8 mouse cellular contexts compared by ENCODE assay signal in genomic region chr1:23705489-23705888, GRCm38 (mm10). TPM values are rescaled to one million over a fixed set of nuclear protein-coding genes. Genes with fewer than 3 reads are reported as not detected.
DNase-seq lines count a peak whose midpoint lies in the region; ATAC-seq and TF ChIP-seq lines count a peak whose summit lies in the region.

No protein-coding gene starts in this region.

- H3K27me3 ChIP-seq in kidney, postnatal 0 days (ENCODE audit: insufficient read depth, low read length) = no peaks in the 10 kb centered on the region

- peak; percentile 9 for DNase-seq in urinary bladder, postnatal 25 days (ENCODE audit: low spot score)
- DNase-seq in urinary bladder, postnatal 10 days (ENCODE audit: low spot score) = no peak
- DNase-seq in cerebellum, adult 18-20 months = peak; percentile 74 to 76
- DNase-seq in forelimb bud, embryonic 11.5 days (ENCODE audit: low read depth, low spot score) = peak; percentile 54
- peak; percentile 71 for DNase-seq in kidney, postnatal 0 days (ENCODE audit: low spot score)
- DNase-seq in lung, adult 18-20 months = peak; percentile 11
- peak; percentile 25 for DNase-seq in retina, adult 2 months (ENCODE audit: low read depth, low spot score)
- no peak for DNase-seq in thymus, postnatal 36 days

- TF ChIP-seq CTCF in kidney, postnatal 0 days (IDR thresholded peaks at IDR 0.05; ENCODE audit: low read depth) = peak; percentile 81

- H3K4me1 ChIP-seq in kidney, postnatal 0 days (replicated peaks; ENCODE audit: insufficient read depth, low read length) = no peaks in the 10 kb centered on the region

- H3K27ac ChIP-seq in kidney, postnatal 0 days = no peak overlapping the region

- no peaks in the 10 kb centered on the region for H3K9me3 ChIP-seq in kidney, postnatal 0 days (replicated peaks; ENCODE audit: low read length)

- H3K4me2 ChIP-seq in kidney, postnatal 0 days (ENCODE audit: low read length) = no peak overlapping the region

- H3K9ac ChIP-seq in kidney, postnatal 0 days (ENCODE audit: low read depth, low read length) = no peak overlapping the region

- 28% methylated on average over 6 of the region's 6 CpGs for WGBS in kidney, postnatal 0 days

- H3K36me3 ChIP-seq in kidney, postnatal 0 days (ENCODE audit: insufficient read depth, low read length) = no peaks in the 10 kb centered on the region

- H3K4me3 ChIP-seq in kidney, postnatal 0 days (replicated peaks; ENCODE audit: low read depth, low read length) = no peak overlapping the region

- ATAC-seq in kidney, postnatal 0 days (replicated peaks; ENCODE audit: low FRiP score, low read depth) = peak; percentile 10; the same call in 1 of the 2 replicates

RNA-seq across cellular contexts. Expression of gene B3gat2, which starts 56.1 kb away (rescaled TPM):
- polyA plus RNA-seq in kidney, postnatal 0 days (2015; fragmentation: Nextera tagmentation; extraction: Ambion mirVana) = 13.1 and 14.4 TPM in 2 replicates

Comparison
In these comparisons a context has a peak if more than half of its experiments do, and no peak if none do; other contexts are left out.
1. DNase-seq: peak in urinary bladder, postnatal 25 days (single experiment), cerebellum, adult 18-20 months (2 of 2), forelimb bud, embryonic 11.5 days (single experiment), kidney, postnatal 0 days (single experiment), lung, adult 18-20 months (2 of 2) and retina, adult 2 months (single experiment); none in urinary bladder, postnatal 10 days (single experiment) and thymus, postnatal 36 days (0 of 2).